Mouse (Mus musculus) embryonic fibroblast, embryonic 13.5 days (primary cell): ENCODE data around the gene G0s2. TPM values are rescaled to one million over a fixed set of nuclear protein-coding genes. Genes with fewer than 3 reads are reported as not detected.

Experiments used
- H3K27ac ChIP-seq: 2 replicates; pipeline ENCODE4 v1.5.1; 2012; ENCODE audit warnings: low read length, control low read depth, inconsistent platforms; ENCODE audit not compliant: insufficient read depth
- H3K4me1 ChIP-seq: 2 replicates; pipeline ENCODE4 v1.6.1; 2011; ENCODE audit warnings: low read length; ENCODE audit not compliant: control insufficient read depth, insufficient read depth
- H3K4me3 ChIP-seq: 2 replicates; pipeline ENCODE4 v1.5.1; 2011; ENCODE audit warnings: mild to moderate bottlenecking, control low read depth, low read length; ENCODE audit not compliant: insufficient read depth
- CTCF ChIP-seq: IDR thresholded peaks from 2 replicates; pipeline ENCODE4 v1.5.1; 2011; ENCODE audit warnings: mild to moderate bottlenecking, control low read depth, low read length, moderate library complexity, borderline replicate concordance; ENCODE audit not compliant: insufficient read depth
- POLR2A ChIP-seq: IDR thresholded peaks from 2 replicates; pipeline ENCODE4 v1.6.1; 2011; ENCODE audit warnings: low read depth, mild to moderate bottlenecking, control low read depth, low read length, moderate library complexity
- polyA plus RNA-seq: library from polyadenylated mRNA; stranded (reverse); fragments of >200 nt; gene quantifications from 2 replicates; pipeline ENCODE4 v1.2.4, GENCODE M21; 2011; ENCODE audit warnings: low read depth; ENCODE audit not compliant: missing spikeins, insufficient read length

G0s2 gene
- polyA plus RNA-seq, 1 experiment = 3.4 TPM

DNA sequence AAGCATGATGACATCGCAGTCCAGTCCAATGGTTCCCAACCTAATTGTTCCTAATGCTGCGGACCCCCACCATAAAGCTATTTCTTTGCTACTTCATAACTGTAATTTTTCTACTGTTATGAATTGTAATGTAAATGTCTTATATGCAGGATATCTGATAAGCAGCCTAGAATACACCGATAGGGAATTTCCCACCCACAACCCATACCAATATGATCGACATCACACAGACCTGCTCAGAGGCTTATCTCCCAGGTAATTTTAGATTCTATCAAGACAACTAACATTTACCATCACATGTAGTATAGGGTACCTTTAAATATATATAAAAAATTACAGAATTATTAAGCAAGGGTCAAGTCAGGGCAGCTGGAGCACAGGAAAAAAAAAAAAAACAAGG is 46.9 kb downstream of the G0s2 start:
- TF ChIP-seq POLR2A (no peak), CTCF (no peak)
- no peak overlapping the region for H3K27ac ChIP-seq
- H3K4me1 ChIP-seq = no peaks in the 10 kb centered on the region
- no peak overlapping the region for H3K4me3 ChIP-seq

DNA sequence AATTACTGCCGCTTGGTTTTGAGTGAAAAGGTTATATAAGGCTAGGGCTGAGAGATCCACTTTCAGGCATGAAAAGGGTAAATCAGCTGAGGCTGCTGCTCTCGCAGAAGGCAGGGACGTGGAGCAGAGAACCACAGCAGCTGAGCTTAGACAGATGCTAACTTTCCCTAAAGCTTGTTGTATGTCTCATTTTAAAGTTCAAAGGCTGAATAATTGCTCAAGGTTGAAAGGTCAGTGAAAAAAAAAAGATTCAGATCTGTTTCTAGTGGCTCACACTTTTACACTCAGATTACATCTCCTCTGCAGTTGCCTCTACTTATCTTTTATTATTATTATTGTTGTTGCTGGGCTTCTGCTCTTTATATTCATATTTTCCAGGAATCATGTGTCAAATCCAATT is 47.5 kb downstream of the G0s2 start:
- H3K27ac ChIP-seq = no peak overlapping the region
- no peaks in the 10 kb centered on the region for H3K4me1 ChIP-seq
- TF ChIP-seq POLR2A = no peak
- no peak for TF ChIP-seq CTCF
- H3K4me3 ChIP-seq = no peak overlapping the region

Other genes with a start within 250 kb of the G0s2 start
- 1.5 and 2.3 TPM in 2 replicates for gene Syt14, start 237.4 kb downstream of the G0s2 start, polyA plus RNA-seq
- 22.3 and 25.4 TPM in 2 replicates for gene Diexf, start 142.9 kb downstream of the G0s2 start, polyA plus RNA-seq
- 0.32 and 1.3 TPM in 2 replicates for gene Irf6, start 120.1 kb downstream of the G0s2 start, polyA plus RNA-seq
- gene A130010J15Rik, start 105.2 kb downstream of the G0s2 start, polyA plus RNA-seq = 5.4 and 10.7 TPM in 2 replicates
- gene Traf3ip3, start 71.5 kb downstream of the G0s2 start, polyA plus RNA-seq = not detected in 2 replicates
- not detected in 2 replicates for gene Lamb3, start 65.5 kb downstream of the G0s2 start, polyA plus RNA-seq
- 0.86 TPM in 1 of 2 replicates, not detected in the other for gene Hsd11b1, start 9.1 kb downstream of the G0s2 start, polyA plus RNA-seq
- not detected in 2 replicates for gene Camk1g, start 97.1 kb upstream of the G0s2 start, polyA plus RNA-seq